Mouse (Mus musculus): ENCODE data around the gene Rimbp3.
A peak's percentile ranks its signal among the peaks of the same experiment; 100 is the strongest.
"Not testable (repeated sequence)": the region's sequence is repeated elsewhere in the genome, so short reads cannot be mapped to it uniquely, and the experiment has no call there.

Rimbp3 gene

GRCm38 (mm10) chr16:17220127-17220733 is 11.8 kb downstream of the Rimbp3 start:
- DNase-seq = no peak

GRCm38 (mm10) chr16:17222197-17222596 is 13.8 kb downstream of the Rimbp3 start:
- peak; percentile 85 to 90 for DNase-seq

DNA sequence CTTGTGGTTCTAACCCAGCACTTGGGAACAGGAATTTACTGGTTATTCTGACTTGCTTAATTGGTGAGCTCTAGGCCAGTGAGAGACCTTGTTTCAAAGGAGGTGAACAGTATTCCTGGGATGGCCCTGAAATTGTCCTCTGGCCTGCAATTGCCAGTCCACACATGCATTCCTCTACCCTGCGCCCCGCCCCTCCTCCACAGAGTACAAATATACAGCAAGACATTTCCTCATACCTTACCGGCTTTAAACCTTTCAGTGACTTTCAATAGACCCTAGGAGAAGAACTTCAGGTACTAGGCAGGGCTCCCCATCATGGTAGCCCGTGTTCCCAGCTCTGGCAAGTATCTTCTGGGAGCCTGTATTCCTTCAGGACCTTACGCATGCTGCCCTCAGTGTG is 17.2 kb downstream of the Rimbp3 start:
- DNase-seq = no peak

DNA sequence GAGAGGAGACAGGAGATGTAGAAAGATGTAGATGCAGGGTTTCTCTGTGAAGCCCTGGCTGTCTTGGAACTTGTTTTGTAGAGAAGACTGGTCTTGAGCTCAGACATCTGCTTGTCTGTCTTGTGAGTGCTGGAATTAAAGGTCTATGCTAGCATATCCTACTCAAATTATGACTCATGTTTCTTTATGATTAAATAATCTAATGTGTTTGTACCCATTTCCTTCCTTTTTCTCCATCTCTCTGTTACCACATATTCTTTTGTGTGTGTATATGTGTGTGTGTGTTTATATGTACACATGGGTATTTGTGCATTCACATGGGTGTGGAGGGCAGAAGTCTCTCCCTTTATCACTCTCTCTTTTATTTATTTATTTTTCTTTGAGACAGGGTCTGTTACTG is 18.1 kb downstream of the Rimbp3 start:
- DNase-seq = no peak

DNA sequence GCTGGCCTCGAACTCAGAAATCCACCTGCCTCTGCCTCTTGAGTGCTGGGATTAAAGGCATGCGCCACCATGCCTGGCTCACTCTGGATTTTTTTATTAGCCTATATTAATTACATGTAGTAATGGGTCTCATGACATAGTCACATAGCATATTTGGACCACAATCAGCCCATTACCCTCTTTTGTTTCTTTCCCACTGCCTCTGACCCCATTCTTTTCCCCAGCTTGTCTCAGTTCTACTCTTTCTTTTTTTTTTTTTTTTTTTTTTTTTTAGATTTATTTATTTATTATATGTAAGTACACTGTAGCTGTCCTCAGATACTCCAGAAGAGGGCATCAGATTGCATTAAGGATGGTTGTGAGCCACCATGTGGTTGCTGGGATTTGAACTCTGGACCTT is 23.1 kb downstream of the Rimbp3 start:
- DNase-seq = not testable (repeated sequence)

GRCm38 (mm10) chr16:17232794-17233701 is 24.6 kb downstream of the Rimbp3 start, which contains the start of gene Hic2:
Hic2 (plus strand) TSS chr16:17233572.
- peak; percentile 96 for DNase-seq

DNA sequence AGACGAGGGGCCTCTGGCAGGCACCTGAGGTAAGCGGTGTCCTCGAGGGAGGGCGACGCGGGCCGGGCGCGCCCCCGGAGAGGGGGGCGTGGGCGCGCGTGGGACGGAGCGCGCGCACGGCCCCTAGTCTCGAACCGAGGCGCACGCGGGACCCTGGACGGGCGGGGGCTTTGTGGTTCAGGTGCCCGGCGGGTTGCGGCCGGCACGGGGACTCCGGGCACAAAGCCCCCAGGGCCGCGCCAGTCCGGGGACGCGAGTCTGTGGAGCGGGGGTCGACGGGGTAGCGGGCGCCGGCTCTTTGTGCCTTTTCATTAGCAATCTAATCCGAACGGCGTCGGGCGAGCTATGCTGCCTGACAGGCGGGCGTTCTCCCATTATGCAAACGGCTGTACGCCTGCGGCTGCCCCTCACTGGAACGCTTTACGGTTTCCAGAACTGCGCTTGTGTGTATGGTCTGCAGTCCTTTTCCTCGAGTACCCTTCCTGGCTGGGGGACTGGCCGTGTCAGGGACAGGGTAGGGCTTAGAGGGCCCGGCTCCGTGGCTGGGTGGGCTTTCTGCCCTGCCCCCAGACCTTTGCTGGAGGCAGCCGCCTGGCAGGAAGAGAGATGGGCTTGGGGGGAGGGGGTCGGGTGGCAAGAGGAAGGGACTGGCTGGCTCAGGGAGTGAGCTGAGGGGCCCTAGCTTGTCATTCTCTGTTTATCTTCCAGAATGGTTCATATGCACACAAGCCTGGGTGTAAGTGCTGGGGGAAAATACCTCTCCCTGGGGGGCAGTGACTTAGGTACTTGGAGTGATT is 25.5 kb downstream of the Rimbp3 start:
- peak in 1 of 2 experiments; percentile 17 for DNase-seq

- DNase-seq = no peak
Observed at GRCm38 (mm10) chr16:17234499-17234895, 26.1 kb downstream of the Rimbp3 start.

DNA sequence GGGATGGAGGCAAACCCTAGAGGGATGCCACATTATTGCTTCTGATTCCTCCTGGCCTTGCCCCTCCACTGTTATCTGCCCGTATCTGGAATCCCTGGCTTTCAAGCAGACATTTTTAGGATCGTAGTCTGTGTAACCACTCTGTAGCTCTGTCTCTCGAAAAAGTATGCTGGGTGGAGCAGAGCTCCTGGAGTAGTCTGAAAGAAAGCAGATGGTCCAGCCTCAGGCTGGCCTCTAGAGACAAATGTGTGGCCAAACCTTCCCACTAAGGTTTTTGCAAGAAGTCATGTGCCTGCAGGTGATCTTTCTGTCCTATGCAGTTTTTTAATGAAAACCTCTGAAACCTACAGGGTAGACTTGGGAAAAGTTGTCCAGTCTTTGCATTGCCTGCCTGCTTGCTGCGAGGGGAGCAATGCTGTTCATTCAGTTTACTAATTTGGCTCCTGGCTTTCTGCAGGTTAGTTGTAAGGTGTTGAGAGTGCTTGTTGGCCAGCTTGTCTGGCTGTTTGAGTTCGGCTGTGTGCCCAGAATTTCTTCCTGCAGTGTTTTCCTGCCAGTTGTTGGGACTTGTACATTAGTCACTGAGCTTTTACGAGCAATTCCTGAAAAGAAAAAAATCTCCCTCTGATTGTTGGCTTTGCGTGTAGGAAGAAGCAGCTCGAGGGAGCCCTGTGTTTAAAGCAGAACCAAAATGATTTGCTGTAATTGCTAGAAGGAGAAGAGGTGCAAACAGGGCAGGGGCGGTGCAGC is 26.7 kb downstream of the Rimbp3 start:
- peak; percentile 55 to 58 for DNase-seq

DNA sequence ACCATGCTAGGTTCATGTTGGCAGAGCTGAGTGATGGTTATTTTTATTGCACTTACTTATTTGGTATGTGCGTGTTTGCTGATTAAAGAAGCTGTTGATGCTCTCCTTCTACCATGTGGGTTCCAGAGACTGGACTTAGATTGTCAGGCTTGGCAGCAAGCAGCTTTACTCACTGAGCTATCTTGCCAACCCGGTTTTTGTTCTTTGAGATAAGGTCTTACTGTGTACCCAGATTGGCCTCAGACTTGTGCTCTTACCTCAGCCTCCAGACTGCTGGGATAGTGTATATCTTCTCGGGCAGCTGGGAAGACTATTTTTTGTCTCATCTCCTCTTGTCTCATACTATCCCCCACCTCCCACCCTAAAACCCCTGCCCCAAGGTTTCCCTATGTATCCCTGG is 29.2 kb downstream of the Rimbp3 start:
- DNase-seq = no peak

- peak; percentile 25 to 55 for DNase-seq
Observed at GRCm38 (mm10) chr16:17239409-17239808, 31.0 kb downstream of the Rimbp3 start.

DNA sequence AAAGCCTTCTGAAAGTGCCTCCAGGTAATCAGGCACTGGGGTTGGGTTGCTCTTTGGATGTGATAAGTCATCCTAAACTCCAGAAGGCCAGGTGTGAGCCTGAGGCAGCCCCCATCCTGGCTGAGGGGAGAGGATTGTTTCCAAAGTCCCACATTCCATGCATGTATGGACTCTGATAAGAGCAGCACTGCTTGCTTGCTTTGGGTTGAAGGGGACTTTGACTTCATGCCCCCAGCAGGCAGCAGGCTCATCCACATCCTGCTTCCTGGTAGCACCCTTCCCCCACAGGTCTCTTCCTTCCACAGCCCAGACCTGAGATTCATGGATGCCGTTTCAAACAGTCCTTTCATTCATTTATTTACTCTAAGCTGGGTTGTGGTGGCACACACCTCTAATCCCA is 35.3 kb downstream of the Rimbp3 start:
- DNase-seq = no peak

- DNase-seq = no peak
Observed at GRCm38 (mm10) chr16:17244996-17245395, 36.6 kb downstream of the Rimbp3 start.

- peak; percentile 76 for DNase-seq
Observed at GRCm38 (mm10) chr16:17247727-17248126, 39.3 kb downstream of the Rimbp3 start.

- no peak for DNase-seq
Observed at GRCm38 (mm10) chr16:17249135-17249534, 40.7 kb downstream of the Rimbp3 start.

DNA sequence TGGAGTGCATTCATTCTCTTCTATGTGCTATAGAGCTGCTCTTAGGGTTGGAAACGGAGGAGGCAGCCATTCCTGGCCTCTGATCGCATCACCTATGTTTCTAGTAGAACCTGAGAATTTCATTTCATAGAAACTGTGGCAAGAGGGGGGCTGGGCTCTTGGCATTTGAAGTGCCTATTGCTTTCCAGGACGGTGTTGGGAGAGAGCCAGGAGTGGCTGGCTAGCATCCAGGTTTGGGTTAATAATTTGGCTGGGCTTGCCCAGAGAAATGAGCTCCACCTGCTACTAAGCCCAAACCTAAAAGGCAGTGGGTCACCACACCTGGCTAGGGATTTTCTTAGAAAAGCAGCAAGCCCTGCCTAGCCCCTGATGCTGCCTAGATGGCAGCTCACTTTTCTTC is 43.1 kb downstream of the Rimbp3 start:
- DNase-seq = peak; percentile 94 to 99

- DNase-seq = no peak
Observed at GRCm38 (mm10) chr16:17252086-17252726, 43.8 kb downstream of the Rimbp3 start.

GRCm38 (mm10) chr16:17252841-17253240 is 44.4 kb downstream of the Rimbp3 start:
- no peak for DNase-seq

DNA sequence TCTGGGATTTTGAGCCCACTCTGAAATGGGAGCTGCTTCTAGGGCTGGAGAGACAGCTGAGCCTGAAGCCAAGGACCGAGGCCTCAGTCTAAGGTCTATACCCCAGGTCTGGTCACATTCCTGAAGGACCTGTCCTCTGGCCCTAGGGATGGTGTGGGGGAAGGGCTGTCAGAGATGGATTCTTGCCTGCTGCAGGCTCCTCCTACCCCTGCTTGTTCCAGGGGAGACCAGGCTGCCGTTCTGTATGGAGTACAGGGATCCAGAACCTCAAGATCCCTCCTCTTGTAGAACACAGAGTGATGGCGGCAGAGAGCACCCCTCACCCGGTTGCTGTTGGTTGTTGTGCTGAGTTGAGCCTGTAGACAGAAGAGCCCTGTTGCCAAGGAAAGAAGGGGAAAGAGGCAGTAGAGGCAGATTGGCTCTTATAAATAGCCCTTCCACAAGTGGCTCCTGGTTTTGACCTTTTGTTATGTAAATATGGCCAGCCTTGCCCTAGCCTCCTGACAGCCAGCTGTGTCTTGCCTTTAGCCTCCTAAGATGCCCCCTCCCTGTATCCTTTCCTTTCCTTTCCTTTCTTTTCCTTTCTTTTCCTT is 45.7 kb downstream of the Rimbp3 start:
- DNase-seq = peak in 1 of 2 experiments; percentile 41

DNA sequence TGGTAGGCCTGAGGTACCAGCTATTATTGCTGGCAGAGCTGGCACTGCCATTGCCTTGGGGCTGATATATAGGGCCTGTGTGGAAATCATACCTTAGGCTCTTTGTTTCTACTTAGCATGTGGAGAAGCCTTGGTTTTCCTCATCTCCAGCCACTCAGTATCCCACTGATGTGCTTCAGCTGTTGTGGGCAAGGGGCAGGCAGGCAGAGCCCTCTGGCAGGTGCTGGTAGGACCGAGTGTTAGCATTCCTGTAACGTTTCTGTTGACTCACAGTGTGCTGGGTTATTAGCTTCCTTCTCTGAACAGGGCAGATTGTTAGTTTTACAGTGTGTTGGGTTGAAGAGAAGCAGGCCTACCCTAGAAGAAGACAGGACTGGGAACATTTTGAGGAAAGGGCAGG is 46.9 kb downstream of the Rimbp3 start:
- DNase-seq = no peak

GRCm38 (mm10) chr16:17257359-17257821 is 49.0 kb downstream of the Rimbp3 start:
- DNase-seq = peak in 1 of 2 experiments; percentile 43

Data from kidney, adult 8-10 months (tissue).